Mouse (Mus musculus): Measurements from ENCODE around the gene Arhgap15. TPM values are rescaled to one million over a fixed set of nuclear protein-coding genes. Genes with fewer than 3 reads are reported as not detected.

The Arhgap15 gene
- polyA plus RNA-seq, 1 experiment from 2014 or later = 1.9 TPM

DNA sequence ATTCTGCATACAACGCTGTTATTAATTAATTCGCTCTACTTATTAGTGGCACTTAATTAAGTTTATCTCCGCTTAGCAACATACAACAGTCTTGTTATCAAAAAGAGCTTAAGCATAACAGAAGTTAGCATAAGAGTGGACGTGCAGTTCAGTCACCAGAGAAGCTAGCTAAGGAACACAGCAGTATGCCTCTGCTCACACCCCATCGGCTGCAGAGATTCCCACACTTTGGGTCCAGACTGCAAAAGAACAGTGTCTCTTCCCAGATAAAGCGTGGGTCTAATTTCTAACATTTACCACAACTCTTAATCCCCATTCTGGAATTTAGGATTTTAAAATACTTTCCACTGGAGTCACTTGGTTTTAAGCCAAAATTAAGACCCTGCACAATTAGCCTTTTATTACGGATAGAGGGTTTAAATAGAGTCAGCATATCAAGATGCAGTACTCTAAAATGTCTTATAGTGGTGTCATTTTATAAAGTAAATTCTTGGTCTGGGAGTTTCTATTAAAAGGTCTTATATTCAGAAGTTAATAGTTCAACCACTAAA lies 400.0 kb downstream of the Arhgap15 start:
- Histone ChIP-seq H3K4me2 (ENCODE audit: low read length) (no peak overlapping the region), H3K4me3 (replicated peaks; ENCODE audit: low read depth, low read length) (no peak overlapping the region), H3K4me1 (ENCODE audit: control insufficient read depth, insufficient read depth, low read length) (no peaks in the 10 kb centered on the region), H3K27ac (replicated peaks; ENCODE audit: low read depth, low read length) (no peak overlapping the region), H3K27me3 (ENCODE audit: control insufficient read depth, insufficient read depth, low read length) (no peaks in the 10 kb centered on the region), H3K9ac (replicated peaks; ENCODE audit: low read length) (no peak overlapping the region), H3K9me3 (ENCODE audit: control insufficient read depth, low read length) (no peaks in the 10 kb centered on the region), H3K36me3 (ENCODE audit: control insufficient read depth, insufficient read depth, low read length) (no peaks in the 10 kb centered on the region)
- no peak for DNase-seq
- ATAC-seq (ENCODE audit: low FRiP score, low TSS enrichment) = no peak
- WGBS = 57% methylated on average over 7 of the region's 7 CpGs

DNA sequence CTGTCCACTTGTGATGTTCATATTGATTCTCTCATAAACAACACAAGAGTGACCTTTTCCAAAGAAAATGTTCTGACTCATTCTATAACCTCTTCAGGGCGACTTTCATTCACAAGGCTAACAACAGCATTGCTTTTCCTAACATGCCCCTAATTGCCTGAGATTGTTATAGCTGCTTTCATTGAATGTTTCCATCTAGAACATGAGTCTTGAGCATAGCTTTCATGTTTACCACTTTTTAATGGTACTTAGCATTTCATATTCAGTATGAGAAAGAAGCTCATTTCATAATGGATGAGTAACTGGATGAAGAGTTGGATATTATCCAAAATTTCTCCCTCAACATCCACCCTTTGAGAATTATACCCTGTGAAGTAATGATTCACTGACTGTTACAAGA lies 403.7 kb downstream of the Arhgap15 start:
- Histone ChIP-seq H3K9ac (replicated peaks; ENCODE audit: low read length) (no peak overlapping the region), H3K4me2 (ENCODE audit: low read length) (no peak overlapping the region), H3K36me3 (ENCODE audit: control insufficient read depth, insufficient read depth, low read length) (no peaks in the 10 kb centered on the region), H3K9me3 (ENCODE audit: control insufficient read depth, low read length) (no peaks in the 10 kb centered on the region), H3K4me1 (ENCODE audit: control insufficient read depth, insufficient read depth, low read length) (no peaks in the 10 kb centered on the region), H3K27me3 (ENCODE audit: control insufficient read depth, insufficient read depth, low read length) (no peaks in the 10 kb centered on the region), H3K4me3 (replicated peaks; ENCODE audit: low read depth, low read length) (no peak overlapping the region), H3K27ac (replicated peaks; ENCODE audit: low read depth, low read length) (no peak overlapping the region)
- ATAC-seq (ENCODE audit: low FRiP score, low TSS enrichment) (no peak), DNase-seq (no peak)
- 91% methylated on average over 1 of the region's 1 CpGs for WGBS

DNA sequence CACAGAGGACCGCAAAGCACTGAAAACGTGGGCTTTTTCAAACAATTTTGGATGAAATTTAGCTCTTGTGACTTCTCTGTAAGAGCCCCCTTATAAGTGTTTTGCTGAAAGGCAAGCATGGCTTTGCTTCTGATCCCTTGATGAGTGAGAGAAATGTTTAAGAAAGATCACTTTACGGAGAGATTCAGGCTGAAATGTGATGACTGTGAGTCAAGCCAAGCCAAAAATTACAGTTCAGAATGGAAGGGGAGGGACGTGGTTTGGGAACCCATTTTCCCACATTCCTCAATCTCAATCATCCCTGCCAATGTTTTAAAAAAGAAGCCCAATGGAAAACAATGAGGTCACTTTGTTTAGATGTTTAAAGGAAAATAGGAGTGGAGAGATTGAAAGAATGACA lies 411.7 kb downstream of the Arhgap15 start:
- Histone ChIP-seq H3K36me3 (ENCODE audit: control insufficient read depth, insufficient read depth, low read length) (no peaks in the 10 kb centered on the region), H3K4me3 (replicated peaks; ENCODE audit: low read depth, low read length) (no peak overlapping the region), H3K4me2 (ENCODE audit: low read length) (no peak overlapping the region), H3K27ac (replicated peaks; ENCODE audit: low read depth, low read length) (no peak overlapping the region), H3K27me3 (ENCODE audit: control insufficient read depth, insufficient read depth, low read length) (no peaks in the 10 kb centered on the region), H3K9me3 (ENCODE audit: control insufficient read depth, low read length) (no peaks in the 10 kb centered on the region), H3K9ac (replicated peaks; ENCODE audit: low read length) (no peak overlapping the region), H3K4me1 (ENCODE audit: control insufficient read depth, insufficient read depth, low read length) (no peaks in the 10 kb centered on the region)
- ATAC-seq (ENCODE audit: low FRiP score, low TSS enrichment) (no peak), DNase-seq (no peak)
- WGBS = 87% methylated on average over 4 of the region's 4 CpGs

DNA sequence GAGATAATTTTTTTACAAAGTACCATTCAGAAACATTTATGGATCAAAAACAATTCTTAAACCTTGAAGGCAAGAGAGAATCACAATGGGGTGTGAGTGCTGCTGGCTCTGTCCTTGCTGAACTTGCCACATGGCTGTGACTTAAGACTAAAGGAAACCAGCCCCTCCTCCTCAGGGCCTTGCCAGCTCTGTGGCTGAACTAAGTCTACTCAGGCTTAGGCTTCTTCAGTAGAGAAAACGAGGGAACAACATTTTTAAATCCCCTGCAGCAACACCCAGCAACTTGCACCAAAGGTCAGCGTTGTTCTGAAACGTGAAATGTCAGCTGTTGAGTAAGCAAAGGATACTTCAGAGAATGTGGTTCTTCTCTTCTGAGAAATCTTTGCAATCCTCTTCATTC lies 417.2 kb downstream of the Arhgap15 start:
- Histone ChIP-seq H3K4me2 (ENCODE audit: low read length) (no peak overlapping the region), H3K4me3 (replicated peaks; ENCODE audit: low read depth, low read length) (no peak overlapping the region), H3K9me3 (ENCODE audit: control insufficient read depth, low read length) (no peaks in the 10 kb centered on the region), H3K27me3 (ENCODE audit: control insufficient read depth, insufficient read depth, low read length) (no peaks in the 10 kb centered on the region), H3K27ac (replicated peaks; ENCODE audit: low read depth, low read length) (no peak overlapping the region), H3K9ac (replicated peaks; ENCODE audit: low read length) (no peak overlapping the region), H3K4me1 (ENCODE audit: control insufficient read depth, insufficient read depth, low read length) (no peaks in the 10 kb centered on the region), H3K36me3 (ENCODE audit: control insufficient read depth, insufficient read depth, low read length) (no peaks in the 10 kb centered on the region)
- WGBS = 53% methylated on average over 3 of the region's 3 CpGs
- DNase-seq = no peak
- ATAC-seq (ENCODE audit: low FRiP score, low TSS enrichment) = no peak

DNA sequence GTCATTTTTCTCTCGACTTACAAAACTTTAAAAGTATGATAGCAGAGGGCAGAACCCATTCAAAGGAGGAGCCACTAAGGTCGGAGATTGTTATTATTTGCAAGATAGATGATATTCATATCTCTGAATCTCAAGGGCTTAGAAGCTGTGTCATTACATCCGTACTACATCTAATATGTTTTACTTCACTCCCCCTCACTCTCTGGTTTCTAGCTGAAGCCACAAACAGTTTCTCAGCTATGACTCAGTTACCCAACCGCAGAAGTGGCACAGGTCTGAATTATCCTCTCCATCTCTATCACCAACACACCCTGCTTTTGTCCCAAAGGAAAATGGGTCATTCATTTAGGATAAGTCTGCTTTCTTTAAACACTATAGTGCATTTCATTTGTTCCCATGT lies 418.1 kb downstream of the Arhgap15 start:
- 94% methylated on average over 4 of the region's 4 CpGs for WGBS
- Histone ChIP-seq H3K9me3 (ENCODE audit: control insufficient read depth, low read length) (no peaks in the 10 kb centered on the region), H3K9ac (replicated peaks; ENCODE audit: low read length) (no peak overlapping the region), H3K4me2 (ENCODE audit: low read length) (no peak overlapping the region), H3K27me3 (ENCODE audit: control insufficient read depth, insufficient read depth, low read length) (no peaks in the 10 kb centered on the region), H3K4me1 (ENCODE audit: control insufficient read depth, insufficient read depth, low read length) (no peaks in the 10 kb centered on the region), H3K4me3 (replicated peaks; ENCODE audit: low read depth, low read length) (no peak overlapping the region), H3K27ac (replicated peaks; ENCODE audit: low read depth, low read length) (no peak overlapping the region), H3K36me3 (ENCODE audit: control insufficient read depth, insufficient read depth, low read length) (no peaks in the 10 kb centered on the region)
- DNase-seq (no peak), ATAC-seq (ENCODE audit: low FRiP score, low TSS enrichment) (no peak)

DNA sequence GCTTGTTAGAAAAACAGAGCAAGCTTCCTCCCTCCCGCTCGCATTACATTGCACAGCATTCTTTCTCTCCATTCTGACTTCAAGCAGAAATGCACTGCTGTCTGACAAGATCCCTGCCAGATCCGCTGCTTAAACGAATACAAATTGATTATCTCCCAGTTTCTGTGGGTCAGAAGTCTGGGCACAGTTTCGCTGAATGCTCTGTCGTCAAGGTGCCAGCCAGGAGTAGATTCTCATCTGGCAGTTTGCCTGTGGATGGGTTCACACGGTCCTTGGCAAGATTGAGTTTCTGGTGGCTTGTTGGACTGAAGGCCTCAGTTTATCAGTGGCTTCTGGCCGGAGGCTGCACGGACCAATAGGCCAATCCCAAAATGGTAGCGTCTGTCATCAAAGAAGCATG lies 435.9 kb downstream of the Arhgap15 start:
- Histone ChIP-seq H3K27me3 (ENCODE audit: control insufficient read depth, insufficient read depth, low read length) (no peaks in the 10 kb centered on the region), H3K9ac (replicated peaks; ENCODE audit: low read length) (no peak overlapping the region), H3K27ac (replicated peaks; ENCODE audit: low read depth, low read length) (no peak overlapping the region), H3K4me2 (ENCODE audit: low read length) (no peak overlapping the region), H3K4me1 (ENCODE audit: control insufficient read depth, insufficient read depth, low read length) (no peaks in the 10 kb centered on the region), H3K36me3 (ENCODE audit: control insufficient read depth, insufficient read depth, low read length) (no peaks in the 10 kb centered on the region), H3K9me3 (ENCODE audit: control insufficient read depth, low read length) (no peaks in the 10 kb centered on the region), H3K4me3 (replicated peaks; ENCODE audit: low read depth, low read length) (no peak overlapping the region)
- DNase-seq (no peak), ATAC-seq (ENCODE audit: low FRiP score, low TSS enrichment) (no peak)
- WGBS = 86% methylated on average over 10 of the region's 10 CpGs

DNA sequence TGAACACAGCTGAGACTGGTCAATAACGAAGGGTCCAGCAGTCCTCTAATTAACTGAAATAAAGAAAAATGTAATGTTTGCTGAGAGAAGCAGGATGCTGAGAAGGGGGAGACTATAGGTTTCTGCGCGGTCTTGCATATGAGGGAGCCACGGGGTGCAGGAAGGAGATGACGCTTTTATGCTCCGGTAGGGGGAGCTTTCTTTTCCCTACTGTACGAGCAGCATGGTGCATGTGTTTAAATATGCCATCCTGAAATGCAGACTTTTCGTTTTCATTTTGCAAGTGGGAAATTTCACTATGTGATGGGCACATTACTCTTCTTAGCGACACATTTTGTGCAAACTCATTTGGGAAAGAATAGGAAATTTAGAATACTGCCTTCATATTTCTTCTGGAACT lies 442.1 kb downstream of the Arhgap15 start:
- H3K9ac ChIP-seq (replicated peaks; ENCODE audit: low read length) = no peak overlapping the region
- H3K4me1 ChIP-seq (ENCODE audit: control insufficient read depth, insufficient read depth, low read length) = no peaks in the 10 kb centered on the region
- DNase-seq (no peak), ATAC-seq (ENCODE audit: low FRiP score, low TSS enrichment) (no peak)
- no peak overlapping the region for H3K4me2 ChIP-seq (ENCODE audit: low read length)
- no peak overlapping the region for H3K4me3 ChIP-seq (replicated peaks; ENCODE audit: low read depth, low read length)
- WGBS = 87% methylated on average over 9 of the region's 9 CpGs
- no peaks in the 10 kb centered on the region for H3K36me3 ChIP-seq (ENCODE audit: control insufficient read depth, insufficient read depth, low read length)
- H3K9me3 ChIP-seq (ENCODE audit: control insufficient read depth, low read length) = no peaks in the 10 kb centered on the region
- no peak overlapping the region for H3K27ac ChIP-seq (replicated peaks; ENCODE audit: low read depth, low read length)
- H3K27me3 ChIP-seq (ENCODE audit: control insufficient read depth, insufficient read depth, low read length) = no peaks in the 10 kb centered on the region

DNA sequence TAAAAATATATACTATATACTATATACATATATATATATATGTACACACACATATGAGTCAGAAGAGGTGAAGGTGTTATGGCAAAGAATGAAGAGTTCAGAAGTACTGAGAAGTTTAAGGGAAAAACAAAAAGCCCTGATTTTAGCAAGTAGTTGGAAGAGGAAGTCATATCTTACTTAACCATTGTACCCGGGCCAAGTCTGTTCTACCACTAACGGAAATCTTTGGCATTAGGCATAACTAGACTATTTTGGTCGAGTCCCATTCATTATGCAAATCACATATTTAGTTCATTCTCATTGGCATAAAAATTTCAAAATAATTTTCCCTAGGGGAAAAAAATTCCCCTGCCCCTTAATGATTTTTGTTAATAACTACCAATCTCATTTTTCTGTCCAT lies 443.4 kb downstream of the Arhgap15 start:
- H3K27ac ChIP-seq (replicated peaks; ENCODE audit: low read depth, low read length) = no peak overlapping the region
- H3K36me3 ChIP-seq (ENCODE audit: control insufficient read depth, insufficient read depth, low read length) = no peaks in the 10 kb centered on the region
- H3K4me1 ChIP-seq (ENCODE audit: control insufficient read depth, insufficient read depth, low read length) = no peaks in the 10 kb centered on the region
- no peaks in the 10 kb centered on the region for H3K27me3 ChIP-seq (ENCODE audit: control insufficient read depth, insufficient read depth, low read length)
- no peak overlapping the region for H3K9ac ChIP-seq (replicated peaks; ENCODE audit: low read length)
- H3K9me3 ChIP-seq (ENCODE audit: control insufficient read depth, low read length) = no peaks in the 10 kb centered on the region
- H3K4me2 ChIP-seq (ENCODE audit: low read length) = no peak overlapping the region
- ATAC-seq (ENCODE audit: low FRiP score, low TSS enrichment) (no peak), DNase-seq (no peak)
- WGBS = 91% methylated on average over 3 of the region's 3 CpGs
- H3K4me3 ChIP-seq (replicated peaks; ENCODE audit: low read depth, low read length) = no peak overlapping the region

DNA sequence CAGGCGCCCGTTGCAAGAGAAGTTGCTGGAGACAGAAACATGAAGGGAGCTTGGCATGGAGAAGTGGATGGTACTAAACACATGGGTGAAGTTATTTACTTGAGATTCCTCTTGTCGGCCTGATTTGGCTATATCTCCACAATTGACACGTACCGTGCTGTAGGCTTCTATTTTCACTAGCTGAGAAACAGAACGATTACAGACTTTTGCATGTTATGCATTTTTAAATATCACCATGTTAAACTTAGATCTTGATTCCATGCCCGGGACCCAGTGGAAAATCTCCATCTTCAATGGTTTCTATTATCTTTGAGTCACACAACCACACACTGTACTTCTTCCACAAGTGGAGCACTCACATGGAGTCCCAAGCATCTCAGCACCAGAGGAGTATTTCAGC lies 466.9 kb downstream of the Arhgap15 start:
- Histone ChIP-seq H3K27ac (replicated peaks; ENCODE audit: low read depth, low read length) (no peak overlapping the region), H3K9ac (replicated peaks; ENCODE audit: low read length) (no peak overlapping the region), H3K4me2 (ENCODE audit: low read length) (no peak overlapping the region), H3K4me3 (replicated peaks; ENCODE audit: low read depth, low read length) (no peak overlapping the region), H3K27me3 (ENCODE audit: control insufficient read depth, insufficient read depth, low read length) (no peaks in the 10 kb centered on the region), H3K4me1 (ENCODE audit: control insufficient read depth, insufficient read depth, low read length) (no peaks in the 10 kb centered on the region), H3K9me3 (ENCODE audit: control insufficient read depth, low read length) (no peaks in the 10 kb centered on the region), H3K36me3 (ENCODE audit: control insufficient read depth, insufficient read depth, low read length) (no peaks in the 10 kb centered on the region)
- WGBS = 96% methylated on average over 7 of the region's 7 CpGs
- DNase-seq (no peak), ATAC-seq (ENCODE audit: low FRiP score, low TSS enrichment) (no peak)

Data from midbrain, embryonic 14.5 days (tissue).